Mouse (Mus musculus): Measurements from ENCODE around the gene Mypop.

GRCm38 (mm10) chr7:18990601-18991295 lies at the start of gene Mypop:
- TF ChIP-seq CTCF (IDR thresholded peaks at IDR 0.05; ENCODE audit: extremely low read depth, insufficient read depth, low read length), result no peak
- TF ChIP-seq POLR2A (IDR thresholded peaks at IDR 0.05; ENCODE audit: extremely low read depth, insufficient read depth, low read length), result peak; percentile 96

All from cortical plate, adult 2 months (tissue).